Mouse (Mus musculus) urinary bladder, adult 18-20 months (tissue): ENCODE measurements around the gene Gm43738.
"Not testable (repeated sequence)": the region's sequence is repeated elsewhere in the genome, so short reads cannot be mapped to it uniquely, and the experiment has no call there.

Experiments used
- DNase-seq, 2 experiments: peaks; one replicate each; pipeline ENCODE4 v3.0.0; 2022; ENCODE audit warnings: low spot score in 2 of 2, mixed read lengths in 2 of 2

Gene Gm43738

GRCm38 (mm10) chr3:89102495-89103290, 1.8 kb upstream of the Gm43738 start:
- DNase-seq: no peak

GRCm38 (mm10) chr3:89101812-89102494, 1.1 kb upstream of the Gm43738 start, which contains the start of gene Fdps:
Gene Fdps, minus strand, starts transcription at chr3:89101959.
- DNase-seq: peak; percentile 60 to 93

- no peak for DNase-seq
Measured at GRCm38 (mm10) chr3:89101459-89101811, 536 bp upstream of the Gm43738 start.

GRCm38 (mm10) chr3:89094021-89094420, 6.9 kb downstream of the Gm43738 start:
- DNase-seq: no peak

- peak; percentile 56 to 68 for DNase-seq
Measured at GRCm38 (mm10) chr3:89093175-89093574, 7.7 kb downstream of the Gm43738 start, which contains the start of gene Rusc1. Gene Rusc1, minus strand, starts transcription at chr3:89093311.

GRCm38 (mm10) chr3:89092509-89093090, 8.3 kb downstream of the Gm43738 start:
- no peak for DNase-seq

GRCm38 (mm10) chr3:89091811-89092508, 8.9 kb downstream of the Gm43738 start:
- no peak for DNase-seq

- peak; percentile 67 to 88 for DNase-seq
Measured at GRCm38 (mm10) chr3:89090694-89091655, 9.9 kb downstream of the Gm43738 start.

- DNase-seq: peak; percentile 81 to 88
Measured at GRCm38 (mm10) chr3:89089882-89090591, 10.9 kb downstream of the Gm43738 start.

GRCm38 (mm10) chr3:89088974-89089373, 11.9 kb downstream of the Gm43738 start:
- peak in 1 of 2 experiments; percentile 26 for DNase-seq

- peak; percentile 53 to 81 for DNase-seq
Measured at GRCm38 (mm10) chr3:89087338-89088110, 13.4 kb downstream of the Gm43738 start.

- no peak for DNase-seq
Measured at GRCm38 (mm10) chr3:89084654-89085190, 16.2 kb downstream of the Gm43738 start.

- no peak for DNase-seq
Measured at GRCm38 (mm10) chr3:89084133-89084532, 16.8 kb downstream of the Gm43738 start.

- not testable (repeated sequence) for DNase-seq
Measured at GRCm38 (mm10) chr3:89082287-89082686, 18.6 kb downstream of the Gm43738 start.

- no peak for DNase-seq
Measured at GRCm38 (mm10) chr3:89077383-89077782, 23.5 kb downstream of the Gm43738 start.

GRCm38 (mm10) chr3:89067265-89067664, 33.6 kb downstream of the Gm43738 start:
- no peak for DNase-seq

- DNase-seq: no peak
Measured at GRCm38 (mm10) chr3:89061696-89062095, 39.2 kb downstream of the Gm43738 start.

GRCm38 (mm10) chr3:89058783-89059182, 42.1 kb downstream of the Gm43738 start:
- DNase-seq: no peak

GRCm38 (mm10) chr3:89058361-89058760, 42.5 kb downstream of the Gm43738 start:
- DNase-seq: no peak
